Mouse (Mus musculus) ES-Bruce4 (cell line): ENCODE results near the gene Vps52.

Experiments used
- CTCF ChIP-seq: IDR thresholded peaks from one replicate; pipeline ENCODE4 v1.8.1; 2011; ENCODE audit warnings: low read depth, low read length
- POLR2A ChIP-seq: IDR thresholded peaks from one replicate; pipeline ENCODE4 v1.8.1; 2011; ENCODE audit warnings: low read length; ENCODE audit not compliant: insufficient read depth

DNA sequence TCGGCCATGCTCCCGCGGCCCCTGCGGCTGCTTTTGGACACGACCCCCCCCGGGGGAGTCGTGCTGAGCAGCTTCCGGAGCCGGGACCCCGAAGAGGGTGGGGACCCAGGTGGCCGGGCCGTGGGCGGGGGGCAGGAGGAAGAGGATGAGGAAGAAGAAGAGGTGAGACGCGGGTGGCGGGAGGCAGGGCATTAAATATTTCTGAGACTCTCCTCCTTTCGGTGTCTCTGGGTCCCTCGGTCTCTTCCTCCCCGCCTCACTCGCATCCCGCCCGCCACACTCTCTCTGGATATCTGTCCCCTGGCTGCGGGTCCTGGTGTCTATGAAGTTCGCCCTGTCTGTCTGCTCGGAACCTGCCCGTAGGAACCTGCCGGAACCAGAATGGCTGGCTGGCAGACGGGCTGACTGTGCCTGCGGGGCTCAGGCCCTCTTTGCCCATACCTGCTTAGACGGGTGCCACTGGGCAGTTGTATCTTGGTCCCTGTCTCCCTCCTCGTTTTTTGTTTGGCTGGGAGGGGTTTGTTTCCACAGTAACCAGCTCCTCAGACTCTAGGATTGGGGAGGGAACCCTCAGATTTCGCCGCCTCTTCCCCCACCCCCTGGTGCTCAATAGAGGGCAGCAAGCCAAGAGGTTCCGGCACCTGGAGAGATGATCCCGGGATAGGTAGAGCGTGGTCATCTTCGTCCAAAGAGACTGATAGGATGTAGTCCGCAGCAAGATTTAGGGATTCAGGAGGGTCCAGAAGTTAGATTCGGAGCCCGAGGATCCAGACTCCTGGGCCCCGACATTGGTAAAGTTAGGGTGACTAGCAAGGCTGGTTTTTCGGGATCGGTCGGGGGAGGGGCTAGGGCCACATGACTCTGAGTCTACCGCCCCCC, 25.1 kb upstream of the Vps52 start:
- TF ChIP-seq POLR2A = no peak
- no peak for TF ChIP-seq CTCF
